Mouse (Mus musculus): Measurements from ENCODE around the gene Kprp. TPM values are rescaled to one million over a fixed set of nuclear protein-coding genes. Genes with fewer than 3 reads are reported as not detected.
"Not testable (repeated sequence)": the region's sequence is repeated elsewhere in the genome, so short reads cannot be mapped to it uniquely, and the experiment has no call there.

Gene Kprp
- polyA plus RNA-seq (2015; fragmentation: Nextera tagmentation; extraction: Ambion mirVana): 0.04 and 0.10 TPM in 2 replicates

DNA sequence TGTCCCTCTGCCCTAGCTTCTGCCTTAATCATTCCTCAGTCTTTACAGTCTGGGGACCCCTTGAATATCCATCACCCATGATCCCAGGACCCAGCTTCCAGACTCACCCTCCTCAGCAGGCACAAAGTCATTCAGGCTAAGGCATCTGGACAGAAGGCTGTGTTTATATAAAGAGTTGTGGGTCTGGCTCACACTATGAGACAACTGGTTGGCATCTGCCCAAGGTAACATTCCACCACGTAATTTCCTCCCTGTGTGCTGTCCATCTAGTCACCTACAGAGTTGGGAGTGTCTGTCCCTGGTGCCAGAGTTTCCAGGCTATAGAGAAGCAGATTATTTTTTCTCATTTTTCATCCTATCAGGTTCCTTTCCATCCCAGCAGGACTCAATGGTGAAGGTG lies at the start of gene Kprp:
Kprp (minus strand) TSS at position 140 of the 400 bp plus-strand sequence.
- DNase-seq (ENCODE audit: low spot score): no peak

DNA sequence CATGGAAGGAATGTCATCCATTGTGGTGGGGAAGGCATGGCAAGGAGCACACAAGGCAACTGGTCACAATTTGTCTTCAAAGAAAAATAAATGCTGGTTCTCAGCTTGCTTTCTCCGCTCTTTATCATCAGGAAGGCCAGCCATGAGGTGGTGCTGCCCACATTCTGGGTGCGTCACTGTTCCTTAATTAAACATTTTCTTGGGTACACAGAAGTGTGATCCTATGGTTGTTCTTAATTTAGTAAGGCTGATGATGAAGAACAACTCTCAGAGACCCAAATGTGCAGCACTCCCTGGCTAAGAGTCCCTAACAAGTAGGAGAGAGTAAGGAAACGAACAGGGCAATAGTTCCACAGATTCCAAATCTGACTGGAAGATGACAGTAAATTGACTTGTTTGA lies 47.1 kb upstream of the Kprp start:
- DNase-seq (ENCODE audit: low spot score): no peak

DNA sequence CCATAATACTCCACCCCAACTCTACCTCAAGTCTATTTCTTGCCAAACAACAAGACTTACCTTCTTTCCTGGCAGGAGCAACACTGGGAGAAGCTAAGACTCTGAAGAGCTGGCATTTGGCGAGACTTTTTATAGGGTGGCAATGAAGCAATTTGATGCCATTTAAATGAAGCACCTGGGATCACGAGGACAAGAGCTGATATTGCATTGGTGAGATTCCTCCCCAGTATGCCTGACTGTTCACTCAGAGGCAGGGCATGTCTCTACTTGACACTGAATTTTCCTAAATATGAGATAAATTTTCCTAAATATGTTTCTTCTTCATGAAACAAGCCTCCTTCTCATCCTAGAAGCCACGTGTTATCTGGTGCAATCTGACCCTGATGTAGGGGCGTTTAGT lies 43.1 kb upstream of the Kprp start, which contains the start of gene 2310050C09Rik:
2310050C09Rik (minus strand) TSS at position 101 of the 400 bp plus-strand sequence.
- no peak for DNase-seq (ENCODE audit: low spot score)

DNA sequence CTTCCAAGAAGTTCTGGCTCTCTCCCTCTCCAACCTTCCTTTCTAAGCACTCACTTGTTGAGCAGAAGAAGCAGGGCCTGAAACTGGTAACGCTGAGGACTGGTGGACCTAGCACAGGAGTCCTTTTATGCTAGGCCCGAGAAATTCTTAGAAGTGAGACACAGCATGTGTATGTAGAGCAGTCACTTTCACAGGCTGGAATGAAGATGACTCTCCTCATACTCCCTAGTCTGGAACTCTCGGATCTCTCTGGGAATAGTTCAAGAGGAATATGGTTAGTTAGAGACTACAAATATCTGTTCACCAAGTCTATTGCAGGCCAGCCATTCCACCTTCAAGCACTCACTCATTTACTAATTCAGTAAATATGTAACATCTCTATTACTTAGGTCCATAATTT lies 24.1 kb upstream of the Kprp start, which contains the start of gene Lce1l:
Lce1l (minus strand) TSS at position 101 of the 400 bp plus-strand sequence.
- no peak for DNase-seq (ENCODE audit: low spot score)

DNA sequence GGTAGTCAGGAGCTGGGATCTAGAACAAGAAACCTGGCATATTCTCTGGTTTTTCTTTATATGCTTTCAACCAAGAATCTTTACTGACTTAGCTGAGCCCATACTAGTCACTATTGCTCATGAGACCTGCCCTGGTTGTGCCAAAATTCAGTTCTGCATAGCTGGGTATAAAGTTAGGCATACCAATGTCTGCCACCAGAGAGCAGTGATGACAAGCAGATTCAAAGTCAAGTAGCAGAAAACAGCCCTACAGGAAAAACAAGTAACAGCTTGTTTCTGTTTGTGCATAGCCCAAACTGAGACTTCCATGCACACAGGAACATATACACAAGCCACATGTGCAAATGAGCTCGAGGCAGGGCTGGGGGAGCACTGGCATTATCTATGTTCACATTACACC lies 1.2 kb downstream of the Kprp start:
- DNase-seq (ENCODE audit: low spot score): no peak

DNA sequence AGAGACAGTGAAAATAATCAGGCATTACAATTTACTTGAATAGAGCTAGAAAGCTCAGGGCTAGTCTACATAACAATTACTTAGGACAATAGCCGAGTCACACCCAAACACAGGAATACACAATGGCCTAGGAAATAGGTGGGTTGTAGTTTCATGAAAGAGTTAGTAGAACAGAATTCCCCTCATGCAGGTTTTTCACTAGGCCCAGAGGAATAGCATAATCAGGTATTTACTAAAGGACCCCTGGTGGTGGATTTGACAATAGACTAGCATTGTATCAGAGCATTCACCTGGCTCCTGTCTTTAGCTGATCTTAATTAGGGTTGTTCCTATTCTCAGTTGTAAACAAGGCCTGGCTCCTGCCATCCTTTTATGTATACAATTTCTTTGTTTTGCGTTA lies 11.0 kb downstream of the Kprp start:
- DNase-seq (ENCODE audit: low spot score): not testable (repeated sequence)

DNA sequence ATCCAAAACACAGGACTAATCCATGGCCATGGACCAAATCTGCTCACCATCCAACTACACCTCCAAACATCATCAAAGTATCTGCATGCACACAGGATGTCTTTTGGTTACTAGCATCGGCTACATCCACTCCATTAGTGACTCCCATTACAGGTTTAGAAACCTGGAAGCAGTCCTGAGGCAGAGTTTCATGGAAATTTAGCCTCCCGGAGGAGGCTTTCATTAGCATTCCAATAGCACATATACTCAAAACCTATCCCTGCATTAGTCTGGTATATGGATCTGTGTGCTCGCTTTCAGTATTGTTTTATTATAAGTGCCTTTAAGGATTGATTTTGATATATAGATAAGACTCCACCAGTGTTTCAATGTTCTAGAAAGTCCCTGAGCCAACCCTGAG lies 11.5 kb downstream of the Kprp start:
- no peak for DNase-seq (ENCODE audit: low spot score)

DNA sequence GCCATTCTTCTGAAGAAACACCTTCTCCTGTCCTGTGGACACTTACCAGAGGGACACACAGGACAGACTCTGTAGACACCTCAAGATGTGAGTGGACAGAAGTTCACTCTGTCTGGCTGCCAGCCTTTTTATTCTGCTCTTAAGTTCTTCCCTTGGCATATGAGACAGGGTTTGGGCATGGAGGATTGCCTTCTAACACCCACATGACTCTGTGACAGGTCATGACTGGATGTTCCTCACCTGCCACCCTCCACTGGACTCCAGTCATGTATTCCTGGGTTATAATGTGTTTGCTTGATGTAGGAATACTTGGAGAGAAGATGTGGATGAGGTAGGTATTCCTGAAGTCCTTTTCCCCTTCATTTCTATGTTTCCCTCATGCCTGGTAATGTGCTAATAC lies 19.3 kb downstream of the Kprp start, which contains the start of gene Lce1k:
Lce1k (minus strand) TSS at position 101 of the 400 bp plus-strand sequence.
- DNase-seq (ENCODE audit: low spot score): no peak

DNA sequence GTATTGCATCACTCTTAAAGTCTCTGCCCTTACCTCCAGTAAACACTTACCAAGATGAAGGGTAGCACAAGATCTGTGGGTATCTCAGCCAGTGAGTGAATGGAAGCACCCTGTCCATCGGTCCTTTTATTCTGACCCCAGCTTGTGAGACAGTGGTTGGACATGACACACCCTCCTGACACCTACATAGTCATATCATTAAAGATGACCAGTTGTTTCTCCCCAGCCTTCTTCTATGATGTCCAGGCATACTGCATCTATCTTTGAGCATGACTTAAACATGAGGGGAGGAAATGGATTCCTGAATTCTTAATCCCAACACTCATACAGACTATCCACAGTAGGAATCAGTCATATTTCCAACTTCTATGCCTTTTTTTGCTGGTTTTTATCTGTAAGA lies 36.6 kb downstream of the Kprp start, which contains the start of gene Lce1j:
Lce1j (minus strand) TSS at position 101 of the 400 bp plus-strand sequence.
- DNase-seq (ENCODE audit: low spot score): no peak

DNA sequence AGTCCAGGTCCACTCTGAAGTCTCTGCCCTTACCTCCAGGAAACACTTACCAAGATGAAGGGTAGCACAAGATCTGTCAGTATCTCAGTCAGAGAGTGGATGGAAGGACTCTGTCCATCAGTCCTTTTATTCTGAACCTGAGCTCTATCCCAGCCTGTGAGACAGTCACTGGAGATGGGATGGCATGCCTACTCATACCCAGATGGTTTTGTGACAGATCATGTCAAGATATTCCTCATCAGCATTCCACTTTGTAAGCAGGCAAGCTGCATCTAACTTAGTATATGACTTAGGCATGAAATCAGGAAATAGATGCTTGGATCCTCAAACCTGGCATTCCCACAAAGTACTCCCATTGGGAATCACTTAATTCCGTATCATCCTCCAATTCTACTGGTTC lies 48.2 kb downstream of the Kprp start, which contains the start of gene Lce1i:
Lce1i (minus strand) TSS at position 101 of the 400 bp plus-strand sequence.
- DNase-seq (ENCODE audit: low spot score): no peak

Other genes with a start within 250 kb of the Kprp start
- 0.16 TPM in 1 of 2 replicates, not detected in the other for gene Smcp, start 238.2 kb downstream of the Kprp start, polyA plus RNA-seq (2015; fragmentation: Nextera tagmentation; extraction: Ambion mirVana)
- not detected in 2 replicates for gene 2210017I01Rik, start 219.8 kb downstream of the Kprp start, polyA plus RNA-seq (2015; fragmentation: Nextera tagmentation; extraction: Ambion mirVana)
- not detected in 2 replicates for gene Lce6a, start 205.6 kb downstream of the Kprp start, polyA plus RNA-seq (2015; fragmentation: Nextera tagmentation; extraction: Ambion mirVana)
- gene Lce1a1, start 178.9 kb downstream of the Kprp start, polyA plus RNA-seq (2015; fragmentation: Nextera tagmentation; extraction: Ambion mirVana): 0.34 TPM in 1 of 2 replicates, not detected in the other
- not detected in 2 replicates for gene Lce1b, start 170.3 kb downstream of the Kprp start, polyA plus RNA-seq (2015; fragmentation: Nextera tagmentation; extraction: Ambion mirVana)
- gene Lce1a2, start 156.9 kb downstream of the Kprp start, polyA plus RNA-seq (2015; fragmentation: Nextera tagmentation; extraction: Ambion mirVana): 0.20 and 0.49 TPM in 2 replicates
- not detected in 2 replicates for gene Lce1c, start 148.0 kb downstream of the Kprp start, polyA plus RNA-seq (2015; fragmentation: Nextera tagmentation; extraction: Ambion mirVana)
- not detected in 2 replicates for gene Lce1d, start 140.0 kb downstream of the Kprp start, polyA plus RNA-seq (2015; fragmentation: Nextera tagmentation; extraction: Ambion mirVana)
- gene Lce1e, start 118.2 kb downstream of the Kprp start, polyA plus RNA-seq (2015; fragmentation: Nextera tagmentation; extraction: Ambion mirVana): 0.27 and 0.39 TPM in 2 replicates
- gene Lce1f, start 106.9 kb downstream of the Kprp start, polyA plus RNA-seq (2015; fragmentation: Nextera tagmentation; extraction: Ambion mirVana): not detected in 2 replicates
- gene Gm38119, start 88.2 kb downstream of the Kprp start, polyA plus RNA-seq (2015; fragmentation: Nextera tagmentation; extraction: Ambion mirVana): not detected in 2 replicates
- 0.14 TPM in 1 of 2 replicates, not detected in the other for gene Lce1g, start 74.9 kb downstream of the Kprp start, polyA plus RNA-seq (2015; fragmentation: Nextera tagmentation; extraction: Ambion mirVana)
- gene Lce1h, start 62.2 kb downstream of the Kprp start, polyA plus RNA-seq (2015; fragmentation: Nextera tagmentation; extraction: Ambion mirVana): 0.21 and 0.50 TPM in 2 replicates
- gene Lce1i, start 48.3 kb downstream of the Kprp start, polyA plus RNA-seq (2015; fragmentation: Nextera tagmentation; extraction: Ambion mirVana): 0.24 and 0.26 TPM in 2 replicates
- gene Lce1j, start 36.7 kb downstream of the Kprp start, polyA plus RNA-seq (2015; fragmentation: Nextera tagmentation; extraction: Ambion mirVana): 1.4 and 1.5 TPM in 2 replicates
- not detected in 2 replicates for gene Lce1k, start 19.4 kb downstream of the Kprp start, polyA plus RNA-seq (2015; fragmentation: Nextera tagmentation; extraction: Ambion mirVana)
- not detected in 2 replicates for gene Lce1l, start 24.0 kb upstream of the Kprp start, polyA plus RNA-seq (2015; fragmentation: Nextera tagmentation; extraction: Ambion mirVana)
- 0.19 TPM in 1 of 2 replicates, not detected in the other for gene 2310050C09Rik, start 43.0 kb upstream of the Kprp start, polyA plus RNA-seq (2015; fragmentation: Nextera tagmentation; extraction: Ambion mirVana)
- gene Lce3a, start 99.0 kb upstream of the Kprp start, polyA plus RNA-seq (2015; fragmentation: Nextera tagmentation; extraction: Ambion mirVana): 0.42 TPM in 1 of 2 replicates, not detected in the other
- gene Lce3b, start 105.7 kb upstream of the Kprp start, polyA plus RNA-seq (2015; fragmentation: Nextera tagmentation; extraction: Ambion mirVana): 1.8 and 2.0 TPM in 2 replicates
- 0.66 and 1.4 TPM in 2 replicates for gene Lce3c, start 117.2 kb upstream of the Kprp start, polyA plus RNA-seq (2015; fragmentation: Nextera tagmentation; extraction: Ambion mirVana)
- gene Lce3d, start 130.1 kb upstream of the Kprp start, polyA plus RNA-seq (2015; fragmentation: Nextera tagmentation; extraction: Ambion mirVana): 0.57 and 0.59 TPM in 2 replicates
- gene Lce3e, start 139.8 kb upstream of the Kprp start, polyA plus RNA-seq (2015; fragmentation: Nextera tagmentation; extraction: Ambion mirVana): 0.77 and 0.79 TPM in 2 replicates
- 0.46 TPM in 1 of 2 replicates, not detected in the other for gene Lce3f, start 165.0 kb upstream of the Kprp start, polyA plus RNA-seq (2015; fragmentation: Nextera tagmentation; extraction: Ambion mirVana)
- 3.1 and 3.9 TPM in 2 replicates for gene Crct1, start 188.4 kb upstream of the Kprp start, polyA plus RNA-seq (2015; fragmentation: Nextera tagmentation; extraction: Ambion mirVana)
- 0.59 and 1.0 TPM in 2 replicates for gene Lce1m, start 191.8 kb upstream of the Kprp start, polyA plus RNA-seq (2015; fragmentation: Nextera tagmentation; extraction: Ambion mirVana)
- gene Gm4858, start 241.6 kb upstream of the Kprp start, polyA plus RNA-seq (2015; fragmentation: Nextera tagmentation; extraction: Ambion mirVana): 0.12 and 0.17 TPM in 2 replicates